Mouse (Mus musculus) liver, postnatal 0 days (tissue): Measurements from ENCODE around the gene 4932411N23Rik. TPM values are rescaled to one million over a fixed set of nuclear protein-coding genes. Genes with fewer than 3 reads are reported as not detected.
"Not testable (repeated sequence)": the region's sequence is repeated elsewhere in the genome, so short reads cannot be mapped to it uniquely, and the experiment has no call there.

ENCODE experiments used
- ATAC-seq: fragments of 200-750 bp; cut with Nextera tagmentation; 2 replicates; pipeline ENCODE4 v1.8.0; 2017; ENCODE audit warnings: mild to moderate bottlenecking, moderate library complexity
- DNase-seq: peaks from one replicate; pipeline ENCODE4 v3.0.0-alpha.2; 2016
- H3K27ac ChIP-seq: fragments of 300-500 bp; sonication (generic); 2 replicates; pipeline ENCODE4 v1.5.1; 2014; ENCODE audit warnings: antibody characterized with exemption, moderate library complexity, mild to moderate bottlenecking, low read depth
- H3K27me3 ChIP-seq: fragments of 300-500 bp; sonication (generic); 2 replicates; pipeline ENCODE4 v1.6.1; 2014; ENCODE audit warnings: low read length, control low read depth, mixed read lengths; ENCODE audit not compliant: insufficient read depth
- H3K36me3 ChIP-seq: fragments of 300-500 bp; sonication (generic); replicated peaks from 2 replicates; pipeline ENCODE4 v1.6.1; 2014; ENCODE audit warnings: mild to moderate bottlenecking, control low read depth, low read length, moderate library complexity, mixed read lengths; ENCODE audit not compliant: insufficient read depth
- H3K4me1 ChIP-seq: fragments of 300-500 bp; sonication (generic); 2 replicates; pipeline ENCODE4 v1.6.1; 2014; ENCODE audit warnings: antibody characterized with exemption, mild to moderate bottlenecking, control low read depth; ENCODE audit not compliant: insufficient read depth
- H3K4me2 ChIP-seq: fragments of 300-500 bp; sonication (generic); 2 replicates; pipeline ENCODE4 v1.6.1; 2014; ENCODE audit warnings: low read depth, mild to moderate bottlenecking, low read length, moderate library complexity, mixed read lengths
- H3K4me3 ChIP-seq: fragments of 300-500 bp; sonication (generic); 2 replicates; pipeline ENCODE4 v1.5.1; 2014; ENCODE audit warnings: low read depth, low read length
- H3K9ac ChIP-seq: fragments of 300-500 bp; sonication (generic); replicated peaks from 2 replicates; pipeline ENCODE4 v1.6.1; 2014; ENCODE audit warnings: mild to moderate bottlenecking, moderate library complexity
- H3K9me3 ChIP-seq: fragments of 300-500 bp; sonication (generic); 2 replicates; pipeline ENCODE4 v1.6.1; 2016; ENCODE audit warnings: mild to moderate bottlenecking, control low read depth, low read length, mixed read lengths
- CTCF ChIP-seq: sonication (generic); IDR thresholded peaks from 2 replicates; pipeline ENCODE4 v1.5.1; 2016; ENCODE audit warnings: antibody characterized with exemption, low read depth
- EP300 ChIP-seq: IDR thresholded peaks from 2 replicates; pipeline ENCODE4 v1.6.1; 2016; ENCODE audit warnings: antibody characterized with exemption, low read depth, mild to moderate bottlenecking
- WGBS: fragments of 180-500 bp; shearing (Covaris S2); extraction: QIAGEN DNeasy Blood & Tissue Kit; methylation state at CpG from one replicate; pipeline ENCODE4 v1.1.7; 2014; ENCODE audit not compliant: insufficient replicate concordance; 5-methylcytosine and 5-hydroxymethylcytosine counted together
- polyA plus RNA-seq: library from polyadenylated mRNA; unstranded; fragments of >200 nt; fragmentation: Nextera tagmentation; extraction: Ambion mirVana; gene quantifications from 2 replicates; pipeline ENCODE4 v1.2.1, GENCODE M21; 2015

The 4932411N23Rik gene
- not detected in 2 replicates for polyA plus RNA-seq

GRCm38 (mm10) chrX:126815768-126816167 is at the start of gene 4932411N23Rik:
TSS of gene 4932411N23Rik (minus strand) at chrX:126815868.
- Histone ChIP-seq H3K9ac (no peak within 1 kb of the TSS), H3K27me3 (no peaks in the 10 kb centered on the region), H3K36me3 (no peaks in the 10 kb centered on the region), H3K4me2 (no peak within 1 kb of the TSS), H3K9me3 (no peaks in the 10 kb centered on the region), H3K4me3 (no peak within 1 kb of the TSS), H3K27ac (no peak within 1 kb of the TSS), H3K4me1 (no peaks in the 10 kb centered on the region)
- DNase-seq, result no peak
- TF ChIP-seq CTCF (no peak), EP300 (no peak)
- ATAC-seq, result no peak

DNA sequence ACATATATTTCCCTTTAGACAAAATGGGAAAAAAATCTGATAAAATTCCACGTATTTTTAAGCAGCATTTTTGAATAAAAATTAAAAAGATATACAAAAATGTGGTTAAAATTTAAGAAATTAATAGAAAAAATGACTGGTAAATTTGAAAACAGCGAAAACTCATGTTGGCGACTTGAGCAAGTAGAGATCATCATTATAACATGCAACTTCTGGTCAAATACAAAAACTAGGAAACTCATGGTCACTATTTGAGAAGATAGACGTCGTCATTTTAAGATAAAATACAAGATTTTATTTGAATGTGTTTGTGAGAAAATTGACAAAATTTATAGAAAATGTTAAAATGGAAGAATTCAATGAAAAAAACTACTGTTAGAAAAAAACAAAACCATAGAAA is 35.8 kb downstream of the 4932411N23Rik start:
- Histone ChIP-seq H3K4me1 (no peaks in the 10 kb centered on the region), H3K27ac (no peak overlapping the region), H3K4me2 (no peak overlapping the region), H3K9me3 (no peaks in the 10 kb centered on the region), H3K9ac (no peak overlapping the region), H3K36me3 (no peaks in the 10 kb centered on the region), H3K27me3 (no peaks in the 10 kb centered on the region), H3K4me3 (no peak overlapping the region)
- 80% methylated on average over 5 of the region's 5 CpGs for WGBS
- DNase-seq (no peak), ATAC-seq (no peak)
- TF ChIP-seq EP300, result no peak
- no peak for TF ChIP-seq CTCF

- not testable (repeated sequence) for H3K9me3 ChIP-seq, H3K4me1 ChIP-seq, H3K4me2 ChIP-seq, H3K9ac ChIP-seq, H3K27ac ChIP-seq, ATAC-seq, H3K27me3 ChIP-seq, DNase-seq, H3K4me3 ChIP-seq, H3K36me3 ChIP-seq
- WGBS, result 72% methylated on average over 5 of the region's 6 CpGs
These were observed 38.0 kb downstream of the 4932411N23Rik start for GRCm38 (mm10) chrX:126777643-126778042.

DNA sequence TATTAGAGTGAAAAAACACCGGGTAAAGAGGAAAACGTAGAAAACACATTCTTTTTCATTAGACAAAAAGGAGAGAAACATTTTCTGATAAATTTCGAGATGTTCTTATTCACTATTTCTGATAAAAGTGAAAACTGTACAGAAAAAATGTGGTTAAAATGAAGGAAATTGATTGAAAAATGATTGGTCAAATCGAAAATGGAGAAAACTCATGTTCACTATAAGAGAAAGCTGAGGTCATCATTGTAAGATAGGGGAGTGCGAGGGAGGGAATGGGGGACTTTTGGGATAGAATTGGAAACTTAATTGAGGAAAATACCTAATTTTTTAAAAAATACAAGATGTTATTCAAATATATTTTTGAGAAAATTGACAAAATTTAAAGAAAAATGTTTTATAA is 40.8 kb downstream of the 4932411N23Rik start:
- not testable (repeated sequence) for H3K36me3 ChIP-seq, H3K27ac ChIP-seq, DNase-seq, ATAC-seq, H3K9me3 ChIP-seq, H3K9ac ChIP-seq, H3K4me3 ChIP-seq, H3K4me2 ChIP-seq, H3K27me3 ChIP-seq, H3K4me1 ChIP-seq
- WGBS, result 71% methylated on average over 5 of the region's 5 CpGs

DNA sequence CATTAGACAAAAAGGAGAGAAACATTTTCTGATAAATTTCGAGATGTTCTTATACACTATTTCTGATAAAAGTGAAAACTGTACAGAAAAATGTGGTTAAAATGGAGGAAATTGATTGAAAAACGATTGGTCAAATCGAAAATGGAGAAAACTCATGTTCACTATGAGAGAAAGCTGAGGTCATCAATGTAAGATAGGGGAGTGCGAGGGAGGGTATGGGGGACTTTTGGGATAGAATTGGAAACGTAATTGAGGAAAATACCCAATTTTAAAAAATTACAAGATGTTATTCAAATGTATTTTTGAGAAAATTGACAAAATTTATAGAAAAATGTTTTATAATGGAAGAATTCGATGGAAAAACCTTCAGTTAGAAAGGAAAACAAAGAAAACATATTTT is 42.2 kb downstream of the 4932411N23Rik start:
- not testable (repeated sequence) for H3K27me3 ChIP-seq, ATAC-seq, H3K4me1 ChIP-seq, H3K4me2 ChIP-seq, DNase-seq, H3K4me3 ChIP-seq, H3K36me3 ChIP-seq, H3K27ac ChIP-seq, H3K9me3 ChIP-seq, H3K9ac ChIP-seq
- WGBS, result 66% methylated on average over 4 of the region's 6 CpGs

Other genes starting within 250 kb of the 4932411N23Rik start
- not detected in 2 replicates for gene Gm382, start 224.1 kb upstream of the 4932411N23Rik start, polyA plus RNA-seq